Mouse (Mus musculus) embryonic facial prominence, embryonic 12.5 days (tissue): ENCODE results near the gene Sgms2. TPM values are rescaled to one million over a fixed set of nuclear protein-coding genes. Genes with fewer than 3 reads are reported as not detected.

Experiments
- ATAC-seq: fragments of 200-750 bp; cut with Nextera tagmentation; 2 replicates; pipeline ENCODE4 v1.8.0; 2017; ENCODE audit not compliant: insufficient number of reproducible peaks, insufficient read depth, low FRiP score, low TSS enrichment
- H3K27ac ChIP-seq: fragments of 300-500 bp; sonication (generic); 2 replicates; pipeline ENCODE4 v1.5.1; 2016; ENCODE audit warnings: mild to moderate bottlenecking
- H3K27me3 ChIP-seq: fragments of 300-500 bp; sonication (generic); 2 replicates; pipeline ENCODE4 v1.6.1; 2016; ENCODE audit warnings: mild to moderate bottlenecking, moderate library complexity
- H3K36me3 ChIP-seq: fragments of 300-500 bp; sonication (generic); 2 replicates; pipeline ENCODE4 v1.6.1; 2016; ENCODE audit warnings: mild to moderate bottlenecking
- H3K4me1 ChIP-seq: fragments of 300-500 bp; sonication (generic); 2 replicates; pipeline ENCODE4 v1.6.1; 2016
- H3K4me2 ChIP-seq: fragments of 300-500 bp; sonication (generic); replicated peaks from 2 replicates; pipeline ENCODE4 v1.6.1; 2016; ENCODE audit warnings: mild to moderate bottlenecking, moderate library complexity
- H3K4me3 ChIP-seq: fragments of 300-500 bp; sonication (generic); 2 replicates; pipeline ENCODE4 v1.5.1; 2016; ENCODE audit warnings: mild to moderate bottlenecking
- H3K9ac ChIP-seq: fragments of 300-500 bp; sonication (generic); 2 replicates; pipeline ENCODE4 v1.6.1; 2016; ENCODE audit warnings: mild to moderate bottlenecking, moderate library complexity
- H3K9me3 ChIP-seq: fragments of 300-500 bp; sonication (generic); 2 replicates; pipeline ENCODE4 v1.6.1; 2016; ENCODE audit warnings: mild to moderate bottlenecking, moderate library complexity
- WGBS: fragments of 180-500 bp; shearing (Covaris S2); methylation state at CpG from one replicate; pipeline ENCODE4 v1.1.7; 2016; 5-methylcytosine and 5-hydroxymethylcytosine counted together
- polyA plus RNA-seq: library from polyadenylated mRNA; unstranded; fragments of >200 nt; fragmentation: Nextera tagmentation; extraction: Ambion mirVana; gene quantifications from 2 replicates; pipeline ENCODE4 v1.2.1, GENCODE M21; 2016

Gene Sgms2
- polyA plus RNA-seq, 1 experiment from 2014 or later = 3.2 TPM

DNA sequence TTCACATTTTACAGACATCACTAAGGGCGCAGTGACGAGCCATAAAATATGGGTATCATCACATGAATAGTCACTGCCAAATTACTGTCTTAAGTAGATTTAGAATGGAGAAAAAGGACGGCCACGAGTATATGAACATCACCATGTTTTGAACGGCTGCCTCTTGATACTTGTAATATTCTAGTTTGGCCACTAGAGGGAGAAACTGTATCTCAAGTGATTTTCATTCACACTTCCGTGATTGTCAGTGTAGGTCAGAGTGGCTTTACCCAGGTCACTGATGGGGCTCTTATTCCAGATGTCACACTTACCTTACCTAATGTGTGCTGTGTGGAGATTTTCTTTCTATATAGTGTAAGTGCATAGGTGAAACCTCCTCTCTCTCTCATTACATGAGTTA lies 191.3 kb downstream of the Sgms2 start:
- Histone ChIP-seq H3K9me3 (no peaks in the 10 kb centered on the region), H3K27ac (no peak overlapping the region), H3K36me3 (no peaks in the 10 kb centered on the region), H3K4me3 (no peak overlapping the region), H3K4me1 (0 out of 2 replicates have a peak, but pooled peaks cover 10% of the 10 kb centered on the region), H3K9ac (no peak overlapping the region), H3K4me2 (no peak overlapping the region), H3K27me3 (no peaks in the 10 kb centered on the region)
- 12% methylated on average over 6 of the region's 6 CpGs for WGBS
- ATAC-seq = no peak

DNA sequence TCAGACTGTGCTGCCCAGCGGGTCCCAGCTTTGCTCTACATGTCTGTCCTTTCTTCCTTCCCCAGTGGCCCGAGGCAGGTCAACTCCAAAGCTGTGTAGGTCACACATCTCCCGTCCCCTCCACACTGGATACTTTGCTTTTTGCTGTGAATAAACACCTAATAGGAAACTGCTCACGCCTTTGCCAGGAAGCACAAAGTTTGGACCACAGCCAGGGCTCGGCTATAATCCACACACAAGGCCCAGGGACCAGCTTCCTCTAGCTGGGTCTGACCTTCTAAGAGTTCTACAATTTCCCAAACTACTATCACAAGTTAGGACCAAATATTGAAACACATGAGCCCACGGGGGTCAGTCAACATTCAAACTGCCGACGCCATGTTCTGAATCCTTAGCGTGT lies 192.1 kb downstream of the Sgms2 start:
- Histone ChIP-seq H3K27ac (no peak overlapping the region), H3K36me3 (no peaks in the 10 kb centered on the region), H3K4me2 (no peak overlapping the region), H3K27me3 (no peaks in the 10 kb centered on the region), H3K4me1 (0 out of 2 replicates have a peak, but pooled peaks cover 10% of the 10 kb centered on the region), H3K9ac (no peak overlapping the region), H3K9me3 (no peaks in the 10 kb centered on the region), H3K4me3 (no peak overlapping the region)
- no peak for ATAC-seq
- 80% methylated on average over 9 of the region's 9 CpGs for WGBS

DNA sequence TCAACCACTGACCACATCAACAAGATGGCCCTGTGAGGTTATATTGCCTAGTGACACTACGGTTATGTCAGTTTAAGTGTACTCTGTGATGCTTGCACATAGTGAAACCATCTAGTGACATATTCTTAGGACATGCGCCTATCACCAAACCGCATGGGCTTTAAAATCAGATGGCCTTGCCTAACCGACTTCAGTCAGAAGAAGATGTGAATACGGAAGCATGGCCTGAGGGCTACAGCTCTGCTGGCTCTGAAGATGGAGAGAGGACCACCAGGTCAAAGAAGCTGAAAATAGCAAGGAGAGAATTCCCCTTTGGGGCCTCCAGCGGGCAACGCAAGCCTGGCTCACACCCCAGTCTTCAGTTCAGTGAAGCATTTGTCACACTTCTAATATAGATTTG lies 194.3 kb downstream of the Sgms2 start:
- no peak for ATAC-seq

DNA sequence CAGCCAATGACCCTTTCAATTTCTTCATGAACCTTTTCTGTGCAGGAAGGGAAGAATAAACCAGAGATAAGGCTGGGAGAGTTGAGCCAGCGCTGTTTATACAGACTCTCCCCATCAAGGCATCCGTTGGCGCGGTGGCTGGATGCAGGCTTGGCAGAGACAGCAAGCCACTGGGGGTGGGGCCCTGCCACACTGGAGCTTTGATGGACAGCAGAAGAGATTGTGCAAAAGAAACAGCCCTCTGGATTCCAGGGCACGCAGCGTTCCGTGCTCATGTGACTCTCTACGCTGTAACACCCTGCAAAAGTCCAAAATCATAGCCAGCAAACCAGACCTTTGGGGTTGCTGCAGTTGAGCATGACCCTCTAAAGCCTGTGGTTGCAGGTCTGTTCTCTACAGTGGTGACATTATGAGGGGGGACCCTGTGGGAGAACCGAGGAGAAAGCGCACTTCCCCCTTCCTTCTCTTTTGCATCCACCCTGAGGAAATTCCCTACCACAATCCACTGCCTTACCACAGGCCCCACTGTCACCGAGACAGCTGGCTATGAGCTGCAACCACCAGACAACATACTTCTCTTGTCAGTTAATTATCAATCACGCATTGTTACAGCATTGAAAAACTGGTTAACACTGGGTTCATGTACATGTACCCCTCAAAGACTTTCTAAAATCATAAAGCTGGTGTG lies 195.6 kb downstream of the Sgms2 start:
- H3K9ac ChIP-seq = no peak overlapping the region

More for the DNA sequence above, 194.3 kb downstream of the Sgms2 start:
- H3K27ac ChIP-seq = no peak overlapping the region
- WGBS = 88% methylated on average over 7 of the region's 7 CpGs
- H3K9me3 ChIP-seq = no peaks in the 10 kb centered on the region
- 0 out of 2 replicates have a peak, but pooled peaks cover 10% of the 10 kb centered on the region for H3K4me1 ChIP-seq
- H3K4me3 ChIP-seq = no peak overlapping the region
- no peak overlapping the region for H3K4me2 ChIP-seq
- H3K9ac ChIP-seq = no peak overlapping the region
- no peaks in the 10 kb centered on the region for H3K36me3 ChIP-seq
- no peaks in the 10 kb centered on the region for H3K27me3 ChIP-seq

DNA sequence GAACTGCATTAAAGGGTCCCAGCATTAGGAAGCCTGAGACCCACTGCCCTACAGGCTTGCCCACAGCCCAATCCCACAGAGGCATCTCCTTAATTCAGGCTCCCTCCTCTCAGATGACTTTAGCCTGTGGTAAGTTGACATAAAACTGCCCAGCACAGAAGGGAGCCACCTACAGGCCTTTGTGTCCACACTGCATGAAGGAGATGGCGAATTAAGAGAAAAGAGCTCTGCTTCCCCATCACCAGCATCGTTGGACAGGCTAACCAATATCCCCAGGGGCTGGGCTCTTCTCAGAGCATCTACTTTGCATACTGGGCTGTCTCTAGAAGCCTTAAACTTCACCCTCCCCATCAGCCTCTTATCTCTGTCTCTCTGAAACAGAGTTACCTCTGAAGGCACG lies 196.7 kb downstream of the Sgms2 start:
- H3K9me3 ChIP-seq = no peaks in the 10 kb centered on the region
- H3K27me3 ChIP-seq = no peaks in the 10 kb centered on the region
- H3K27ac ChIP-seq = no peak overlapping the region
- no peak overlapping the region for H3K4me3 ChIP-seq
- ATAC-seq = no peak
- no peak overlapping the region for H3K4me2 ChIP-seq
- WGBS = 58% methylated on average over 3 of the region's 3 CpGs
- H3K4me1 ChIP-seq = 0 out of 2 replicates have a peak, but pooled peaks cover 10% of the 10 kb centered on the region
- no peaks in the 10 kb centered on the region for H3K36me3 ChIP-seq
- H3K9ac ChIP-seq = no peak overlapping the region

More for the DNA sequence above, 195.6 kb downstream of the Sgms2 start:
- Histone ChIP-seq H3K27me3 (no peaks in the 10 kb centered on the region), H3K27ac (no peak overlapping the region), H3K4me2 (no peak overlapping the region), H3K4me1 (0 out of 2 replicates have a peak, but pooled peaks cover 10% of the 10 kb centered on the region), H3K4me3 (no peak overlapping the region), H3K9me3 (no peaks in the 10 kb centered on the region), H3K36me3 (no peaks in the 10 kb centered on the region)
- ATAC-seq = no peak
- WGBS = 82% methylated on average over 12 of the region's 12 CpGs

DNA sequence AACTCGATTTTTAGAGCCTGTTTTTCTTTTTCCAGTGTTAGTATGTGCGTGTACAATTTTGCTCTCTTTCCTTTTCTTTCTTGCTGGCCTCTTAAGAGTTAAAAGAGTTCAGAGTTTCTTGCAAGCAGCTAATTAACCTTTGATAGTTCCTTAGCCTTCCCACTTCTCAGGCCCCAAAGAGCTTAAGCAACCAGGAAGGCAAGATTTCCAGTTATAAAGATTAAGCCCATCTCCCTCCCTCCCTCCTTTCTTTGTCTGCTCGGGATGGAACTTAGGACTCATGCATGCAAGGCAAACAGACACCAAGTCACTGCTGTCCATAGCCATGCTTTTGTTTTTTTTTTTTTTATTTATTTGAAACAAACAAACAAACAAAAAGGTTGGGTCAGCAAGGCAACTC lies 198.3 kb downstream of the Sgms2 start:
- no peak for ATAC-seq
- H3K9me3 ChIP-seq = no peaks in the 10 kb centered on the region
- WGBS = 63% methylated on average over 3 of the region's 3 CpGs
- H3K27me3 ChIP-seq = no peaks in the 10 kb centered on the region
- no peaks in the 10 kb centered on the region for H3K36me3 ChIP-seq
- 0 out of 2 replicates have a peak, but pooled peaks cover 4% of the 10 kb centered on the region for H3K4me1 ChIP-seq
- H3K27ac ChIP-seq = no peak overlapping the region
- H3K4me2 ChIP-seq = no peak overlapping the region
- H3K9ac ChIP-seq = no peak overlapping the region
- H3K4me3 ChIP-seq = no peak overlapping the region

DNA sequence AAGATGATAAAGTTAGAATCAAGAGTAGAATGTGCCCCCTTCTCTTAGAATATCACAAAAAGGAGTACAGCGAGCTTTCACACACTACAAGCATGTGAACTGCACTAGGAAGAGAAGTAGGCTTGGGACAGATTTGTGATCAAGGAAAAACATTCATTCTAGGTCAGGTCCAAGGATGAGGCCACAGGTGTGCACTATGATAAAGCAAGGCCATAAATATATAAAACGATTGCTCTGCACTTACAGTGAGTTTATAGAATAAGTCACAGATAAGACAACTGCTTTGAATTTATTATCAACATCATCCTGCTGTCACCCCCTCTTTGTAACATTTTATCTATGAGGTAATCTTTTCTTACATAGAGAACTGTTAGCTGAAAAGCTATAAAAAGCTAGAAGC lies 198.9 kb downstream of the Sgms2 start:
- H3K9ac ChIP-seq = no peak overlapping the region
- ATAC-seq = no peak
- no peak overlapping the region for H3K4me3 ChIP-seq
- H3K27me3 ChIP-seq = no peaks in the 10 kb centered on the region
- H3K27ac ChIP-seq = no peak overlapping the region
- no peaks in the 10 kb centered on the region for H3K9me3 ChIP-seq
- no peak overlapping the region for H3K4me2 ChIP-seq
- H3K4me1 ChIP-seq = no peaks in the 10 kb centered on the region
- no peaks in the 10 kb centered on the region for H3K36me3 ChIP-seq
- 90% methylated on average over 2 of the region's 2 CpGs for WGBS

DNA sequence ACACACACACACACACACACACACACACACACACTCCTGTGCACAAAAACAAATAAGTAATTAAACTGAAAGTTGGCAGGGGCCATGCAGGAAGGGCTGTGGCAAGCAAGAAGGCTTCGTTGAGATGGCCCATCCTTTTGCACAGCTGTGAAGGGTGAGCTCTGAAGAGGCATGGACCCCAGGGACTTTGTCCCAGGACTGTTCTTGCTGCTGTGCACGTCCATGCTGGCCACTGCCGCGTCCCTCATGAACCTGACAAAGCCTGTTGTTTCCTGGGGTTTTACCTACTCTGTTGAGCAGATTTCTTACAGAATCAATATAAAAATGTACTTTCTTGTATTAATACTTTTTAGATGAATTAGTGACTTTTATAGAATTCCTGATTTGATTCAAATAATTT lies 199.3 kb downstream of the Sgms2 start:
- H3K4me1 ChIP-seq = no peaks in the 10 kb centered on the region
- ATAC-seq = no peak
- no peaks in the 10 kb centered on the region for H3K36me3 ChIP-seq

DNA sequence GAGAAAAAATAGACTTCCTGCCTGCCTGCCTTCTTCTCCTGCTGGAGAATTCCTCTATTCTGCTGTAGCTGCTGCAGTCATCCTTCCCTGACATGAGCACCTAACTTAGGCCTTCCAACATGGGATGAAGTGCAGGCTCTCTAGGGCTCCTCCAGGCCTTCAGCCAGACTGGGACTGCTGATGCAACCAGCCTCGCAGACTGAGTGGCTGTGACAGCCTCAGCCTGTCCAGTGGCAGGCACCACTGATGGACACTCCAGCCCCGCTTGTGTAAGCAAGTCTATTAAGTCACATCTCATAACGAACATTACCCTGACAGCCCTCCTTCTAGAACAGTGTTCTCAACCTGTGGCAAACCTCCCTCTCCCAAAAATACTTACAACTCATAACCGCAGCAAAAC lies 217.1 kb downstream of the Sgms2 start:
- no peak overlapping the region for H3K27ac ChIP-seq
- ATAC-seq = no peak
- WGBS = 83% methylated on average over 4 of the region's 4 CpGs

More for the DNA sequence above, 199.3 kb downstream of the Sgms2 start:
- 89% methylated on average over 4 of the region's 4 CpGs for WGBS
- Histone ChIP-seq H3K27me3 (no peaks in the 10 kb centered on the region), H3K4me2 (no peak overlapping the region), H3K4me3 (no peak overlapping the region), H3K9me3 (no peaks in the 10 kb centered on the region), H3K27ac (no peak overlapping the region), H3K9ac (no peak overlapping the region)

DNA sequence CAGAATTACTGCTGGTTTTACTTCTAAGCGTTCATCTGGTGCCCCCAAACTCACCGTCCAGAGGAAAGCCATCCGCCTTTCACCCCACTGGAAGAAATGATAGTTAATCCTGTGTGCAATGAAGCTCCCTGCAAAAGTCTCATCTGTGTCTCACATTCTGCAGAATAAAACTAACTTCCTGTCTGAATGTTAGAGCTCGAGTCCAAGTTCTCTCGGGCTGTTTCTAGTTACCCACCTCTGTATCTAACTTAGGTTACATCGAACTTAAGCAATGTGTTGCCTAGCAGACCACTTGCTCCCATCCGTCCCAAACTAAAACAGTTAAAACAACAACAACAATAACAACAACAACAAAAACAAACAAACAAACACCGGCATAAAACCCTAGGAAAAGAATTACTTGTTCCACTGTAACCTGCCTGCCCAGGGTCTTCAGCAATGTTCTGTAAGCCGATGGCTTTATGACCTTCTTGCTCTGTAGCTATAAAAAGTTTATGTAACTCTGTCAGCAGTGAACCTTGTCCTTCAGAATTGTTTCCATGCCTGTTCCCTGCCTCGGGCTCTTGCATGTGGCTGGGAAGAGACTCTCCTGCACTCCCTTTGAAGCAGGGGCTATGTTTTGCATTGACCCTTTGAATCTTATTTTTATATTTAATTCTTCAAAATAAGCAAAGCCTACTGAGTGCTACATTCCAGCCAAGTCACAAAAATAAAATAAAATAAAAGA lies 218.7 kb downstream of the Sgms2 start:
- 29% methylated on average over 10 of the region's 10 CpGs for WGBS
- H3K9me3 ChIP-seq = no peaks in the 10 kb centered on the region
- H3K36me3 ChIP-seq = no peaks in the 10 kb centered on the region
- peaks cover 24% of the 10 kb centered on the region for H3K4me1 ChIP-seq
- no peaks in the 10 kb centered on the region for H3K27me3 ChIP-seq
- peak overlapping the region; percentile 53 for H3K4me3 ChIP-seq
- no peak; the same call in 1 of the 2 replicates for ATAC-seq
- H3K9ac ChIP-seq = no peak overlapping the region
- H3K4me2 ChIP-seq = peak overlapping the region; percentile 68
- H3K27ac ChIP-seq = peak overlapping the region; percentile 55

More for the DNA sequence above, 217.1 kb downstream of the Sgms2 start:
- Histone ChIP-seq H3K4me3 (no peak overlapping the region), H3K4me2 (no peak overlapping the region), H3K9me3 (no peaks in the 10 kb centered on the region), H3K4me1 (peaks cover 24% of the 10 kb centered on the region), H3K9ac (no peak overlapping the region), H3K36me3 (no peaks in the 10 kb centered on the region), H3K27me3 (no peaks in the 10 kb centered on the region)

DNA sequence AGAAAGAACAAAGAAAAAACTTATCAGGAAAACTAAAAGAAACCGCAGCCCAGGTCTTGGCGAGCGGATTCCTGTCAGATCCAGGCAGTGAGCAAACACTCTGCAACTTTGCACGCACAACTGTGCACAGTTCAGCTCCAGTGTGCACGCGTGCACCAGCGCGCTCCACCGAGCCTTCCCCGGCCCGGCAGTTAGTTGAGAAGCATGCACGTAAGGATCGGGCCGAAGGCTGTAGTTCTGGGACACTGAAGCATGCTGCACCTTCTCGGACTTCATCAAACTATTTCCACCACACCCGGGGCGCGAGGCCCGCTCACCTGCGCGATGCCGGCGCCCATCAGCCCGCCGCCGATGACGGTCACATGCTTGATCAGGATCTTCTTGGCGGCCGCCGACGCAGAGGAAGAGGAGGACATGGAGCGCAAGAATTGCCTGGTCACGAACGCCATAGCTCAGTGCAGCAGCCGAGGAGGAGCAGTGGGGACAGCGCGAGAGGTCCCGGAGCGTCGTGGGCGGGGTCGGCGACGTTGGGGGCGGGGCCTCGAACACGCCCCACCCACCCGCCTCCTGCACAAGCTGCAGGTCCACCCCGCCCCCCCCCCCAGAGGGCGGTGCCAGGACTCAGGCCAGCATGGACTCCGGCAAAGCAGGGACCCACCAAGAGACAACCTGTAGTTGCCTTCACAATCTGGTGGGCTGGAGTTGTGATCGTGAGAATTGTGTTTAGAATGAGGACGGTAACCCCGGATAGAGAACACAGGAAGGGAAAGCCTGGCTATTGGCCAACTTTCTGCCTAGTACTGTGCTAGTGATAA lies 219.4 kb downstream of the Sgms2 start, which contains the start of gene Hadh:
TSS of gene Hadh (minus strand) at position 543 of the 815 bp plus-strand sequence.
- H3K27me3 ChIP-seq = no peaks in the 10 kb centered on the region
- peak within 1 kb of the TSS; percentile 68 for H3K4me2 ChIP-seq
- H3K36me3 ChIP-seq = 0 out of 2 replicates have a peak, but pooled peaks cover 5% of the 10 kb centered on the region
- under 1% methylated on average over 46 of the region's 54 CpGs for WGBS
- no peaks in the 10 kb centered on the region for H3K9me3 ChIP-seq
- peak within 1 kb of the TSS; percentile 53 for H3K4me3 ChIP-seq
- peak; percentile 89 for ATAC-seq
- H3K27ac ChIP-seq = peak within 1 kb of the TSS; percentile 55
- peak within 1 kb of the TSS; percentile 46 for H3K9ac ChIP-seq
- H3K4me1 ChIP-seq = peaks cover 24% of the 10 kb centered on the region
